Mouse (Mus musculus) forebrain, embryonic 10.5 days (tissue): ENCODE data around the gene Ttc13. TPM values are rescaled to one million over a fixed set of nuclear protein-coding genes. Genes with fewer than 3 reads are reported as not detected.
A peak's percentile ranks its signal among the peaks of the same experiment; 100 is the strongest.

ENCODE experiments used
- DNase-seq: peaks from one replicate; pipeline ENCODE4 v3.0.0-alpha.2; 2017; ENCODE audit warnings: low spot score; ENCODE audit errors: extremely low spot score
- H3K27ac ChIP-seq: fragments of 300-500 bp; sonication (generic); 2 replicates; pipeline ENCODE4 v1.5.1; 2016; ENCODE audit warnings: mild to moderate bottlenecking
- H3K27me3 ChIP-seq: fragments of 300-500 bp; sonication (generic); 2 replicates; pipeline ENCODE4 v1.6.1; 2016; ENCODE audit warnings: mild to moderate bottlenecking; ENCODE audit not compliant: poor library complexity, severe bottlenecking
- H3K36me3 ChIP-seq: fragments of 300-500 bp; sonication (generic); replicated peaks from 2 replicates; pipeline ENCODE4 v1.6.1; 2016; ENCODE audit warnings: mild to moderate bottlenecking, moderate library complexity
- H3K4me1 ChIP-seq: fragments of 300-500 bp; sonication (generic); 2 replicates; pipeline ENCODE4 v1.6.1; 2016
- H3K4me3 ChIP-seq: fragments of 300-500 bp; sonication (generic); 2 replicates; pipeline ENCODE4 v1.5.1; 2016; ENCODE audit warnings: mild to moderate bottlenecking, moderate library complexity
- H3K9me3 ChIP-seq: fragments of 300-500 bp; sonication (generic); 2 replicates; pipeline ENCODE4 v1.6.1; 2016; ENCODE audit warnings: mild to moderate bottlenecking, moderate library complexity
- WGBS: fragments of 180-500 bp; shearing (Covaris S2); methylation state at CpG from one replicate; pipeline ENCODE4 v1.1.7; 2016; 5-methylcytosine and 5-hydroxymethylcytosine counted together
- polyA plus RNA-seq: library from polyadenylated mRNA; unstranded; fragments of >200 nt; fragmentation: Nextera tagmentation; extraction: Ambion mirVana; gene quantifications from 2 replicates; pipeline ENCODE4 v1.2.1, GENCODE M21; 2016

Gene Ttc13
- polyA plus RNA-seq, result 50.1 and 51.8 TPM in 2 replicates

GRCm38 (mm10) chr8:124721862-124722515, at the start of gene Ttc13, which contains the start of gene Arv1:
Gene Ttc13, minus strand, starts transcription at chr8:124721983.
Gene Arv1, plus strand, starts transcription at chr8:124722139.
- under 1% methylated on average over 59 of the region's 59 CpGs for WGBS
- Histone ChIP-seq H3K4me1 (peaks cover 33% of the 10 kb centered on the region), H3K27me3 (no peaks in the 10 kb centered on the region), H3K27ac (peak within 1 kb of the TSS; percentile 90), H3K4me3 (peak within 1 kb of the TSS; percentile 98), H3K36me3 (peaks cover 34% of the 10 kb centered on the region), H3K9me3 (no peaks in the 10 kb centered on the region)
- peak; percentile 93 for DNase-seq

GRCm38 (mm10) chr8:124763061-124763460, 41.3 kb upstream of the Ttc13 start:
- Histone ChIP-seq H3K4me3 (no peak overlapping the region), H3K4me1 (no peaks in the 10 kb centered on the region), H3K36me3 (no peaks in the 10 kb centered on the region), H3K9me3 (no peaks in the 10 kb centered on the region), H3K27ac (no peak overlapping the region), H3K27me3 (no peaks in the 10 kb centered on the region)
- DNase-seq, result no peak
- WGBS, result 69% methylated on average over 7 of the region's 7 CpGs

GRCm38 (mm10) chr8:124758544-124758943, 36.8 kb upstream of the Ttc13 start:
- Histone ChIP-seq H3K27me3 (peaks cover 23% of the 10 kb centered on the region), H3K4me3 (no peak overlapping the region), H3K36me3 (no peaks in the 10 kb centered on the region), H3K9me3 (no peaks in the 10 kb centered on the region), H3K4me1 (peaks cover 21% of the 10 kb centered on the region), H3K27ac (no peak overlapping the region)
- WGBS, result 51% methylated on average over 3 of the region's 3 CpGs
- DNase-seq, result no peak

- H3K27me3 ChIP-seq, result peaks cover 43% of the 10 kb centered on the region
- no peaks in the 10 kb centered on the region for H3K36me3 ChIP-seq
- DNase-seq, result no peak
- no peaks in the 10 kb centered on the region for H3K9me3 ChIP-seq
- no peak overlapping the region for H3K4me3 ChIP-seq
- 72% methylated on average over 5 of the region's 5 CpGs for WGBS
- no peak overlapping the region for H3K27ac ChIP-seq
- H3K4me1 ChIP-seq, result peaks cover 30% of the 10 kb centered on the region
These were observed 34.8 kb upstream of the Ttc13 start for GRCm38 (mm10) chr8:124756601-124757000.

- Histone ChIP-seq H3K27me3 (peaks cover 47% of the 10 kb centered on the region), H3K4me1 (peaks cover 35% of the 10 kb centered on the region), H3K4me3 (no peak overlapping the region), H3K27ac (no peak overlapping the region), H3K36me3 (no peaks in the 10 kb centered on the region), H3K9me3 (no peaks in the 10 kb centered on the region)
- DNase-seq, result no peak
- WGBS, result 63% methylated on average over 2 of the region's 2 CpGs
These were observed 34.4 kb upstream of the Ttc13 start for GRCm38 (mm10) chr8:124756153-124756552.

- H3K27ac ChIP-seq, result no peak overlapping the region
- WGBS, result 86% methylated on average over 8 of the region's 8 CpGs
- no peaks in the 10 kb centered on the region for H3K9me3 ChIP-seq
- H3K4me3 ChIP-seq, result no peak overlapping the region
- no peaks in the 10 kb centered on the region for H3K36me3 ChIP-seq
- peaks cover 41% of the 10 kb centered on the region for H3K4me1 ChIP-seq
- no peak for DNase-seq
- peaks cover 54% of the 10 kb centered on the region for H3K27me3 ChIP-seq
These were observed 33.7 kb upstream of the Ttc13 start for GRCm38 (mm10) chr8:124755481-124755880.

- Histone ChIP-seq H3K4me1 (peaks cover 41% of the 10 kb centered on the region), H3K27ac (no peak overlapping the region), H3K4me3 (no peak overlapping the region), H3K27me3 (peaks cover 61% of the 10 kb centered on the region), H3K36me3 (no peaks in the 10 kb centered on the region), H3K9me3 (no peaks in the 10 kb centered on the region)
- DNase-seq, result no peak
- 35% methylated on average over 4 of the region's 4 CpGs for WGBS
These were observed 33.0 kb upstream of the Ttc13 start for GRCm38 (mm10) chr8:124754792-124755190.

- Histone ChIP-seq H3K4me3 (no peak overlapping the region), H3K36me3 (no peaks in the 10 kb centered on the region), H3K27ac (no peak overlapping the region), H3K27me3 (peaks cover 66% of the 10 kb centered on the region), H3K4me1 (peaks cover 41% of the 10 kb centered on the region), H3K9me3 (no peaks in the 10 kb centered on the region)
- no peak for DNase-seq
- 14% methylated on average over 11 of the region's 11 CpGs for WGBS
These were observed 32.5 kb upstream of the Ttc13 start for GRCm38 (mm10) chr8:124754101-124754791.

GRCm38 (mm10) chr8:124752325-124752862, 30.6 kb upstream of the Ttc13 start:
- Histone ChIP-seq H3K4me3 (peak overlapping the region; percentile 65), H3K27me3 (peaks cover 72% of the 10 kb centered on the region), H3K9me3 (no peaks in the 10 kb centered on the region), H3K27ac (no peak overlapping the region), H3K4me1 (peaks cover 39% of the 10 kb centered on the region), H3K36me3 (no peaks in the 10 kb centered on the region)
- 30% methylated on average over 21 of the region's 21 CpGs for WGBS
- DNase-seq, result no peak

- H3K27me3 ChIP-seq, result peaks cover 72% of the 10 kb centered on the region
- peaks cover 33% of the 10 kb centered on the region for H3K4me1 ChIP-seq
- no peaks in the 10 kb centered on the region for H3K36me3 ChIP-seq
- no peaks in the 10 kb centered on the region for H3K9me3 ChIP-seq
- WGBS, result under 1% methylated on average over 41 of the region's 41 CpGs
- peak within 1 kb of the TSS; percentile 63; the same call in 1 of the 2 replicates for H3K27ac ChIP-seq
- DNase-seq, result peak; percentile 38
- peak within 1 kb of the TSS; percentile 65 for H3K4me3 ChIP-seq
These were observed 30.0 kb upstream of the Ttc13 start, which contains the start of gene Fam89a for GRCm38 (mm10) chr8:124751709-124752173. Gene Fam89a, minus strand, starts transcription at chr8:124751832.

- peak; percentile 36 for DNase-seq
- Histone ChIP-seq H3K36me3 (no peaks in the 10 kb centered on the region), H3K4me3 (peak overlapping the region; percentile 65), H3K4me1 (peaks cover 31% of the 10 kb centered on the region), H3K9me3 (no peaks in the 10 kb centered on the region), H3K27me3 (peaks cover 72% of the 10 kb centered on the region), H3K27ac (peak overlapping the region; percentile 63; the same call in 1 of the 2 replicates)
- under 1% methylated on average over 31 of the region's 31 CpGs for WGBS
These were observed 29.4 kb upstream of the Ttc13 start for GRCm38 (mm10) chr8:124751191-124751590.

- 78% methylated on average over 13 of the region's 13 CpGs for WGBS
- Histone ChIP-seq H3K27me3 (peaks cover 30% of the 10 kb centered on the region), H3K4me1 (peaks cover 21% of the 10 kb centered on the region)
These were observed 24.9 kb upstream of the Ttc13 start for GRCm38 (mm10) chr8:124746661-124747060.

GRCm38 (mm10) chr8:124739268-124739667, 17.5 kb upstream of the Ttc13 start:
- H3K4me1 ChIP-seq, result peaks cover 10% of the 10 kb centered on the region
- H3K9me3 ChIP-seq, result no peaks in the 10 kb centered on the region
- DNase-seq, result no peak
- no peaks in the 10 kb centered on the region for H3K27me3 ChIP-seq
- H3K36me3 ChIP-seq, result peaks cover 64% of the 10 kb centered on the region
- no peak overlapping the region for H3K4me3 ChIP-seq
- 78% methylated on average over 1 of the region's 1 CpGs for WGBS
- H3K27ac ChIP-seq, result no peak overlapping the region

More at GRCm38 (mm10) chr8:124746661-124747060, 24.9 kb upstream of the Ttc13 start:
- Histone ChIP-seq H3K27ac (no peak overlapping the region), H3K9me3 (no peaks in the 10 kb centered on the region), H3K4me3 (no peak overlapping the region), H3K36me3 (peaks cover 4% of the 10 kb centered on the region)
- DNase-seq, result no peak
